Mouse (Mus musculus) hindbrain, embryonic 14.5 days (tissue): Measurements from ENCODE around the gene Zfp282. TPM values are rescaled to one million over a fixed set of nuclear protein-coding genes. Genes with fewer than 3 reads are reported as not detected.

Experiments
- ATAC-seq: fragments of 200-750 bp; cut with Nextera tagmentation; 2 replicates; pipeline ENCODE4 v1.8.0; 2017; ENCODE audit warnings: moderate number of reproducible peaks, mild to moderate bottlenecking, moderate TSS enrichment, moderate library complexity; ENCODE audit not compliant: low FRiP score
- DNase-seq: peaks from one replicate; pipeline ENCODE4 v3.0.0-alpha.2; 2015; ENCODE audit warnings: low spot score
- H3K27ac ChIP-seq: fragments of 300-500 bp; sonication (generic); 2 replicates; pipeline ENCODE4 v1.5.1; 2014; ENCODE audit warnings: mild to moderate bottlenecking, moderate library complexity
- H3K27me3 ChIP-seq: fragments of 300-500 bp; sonication (generic); 2 replicates; pipeline ENCODE4 v1.6.1; 2014; ENCODE audit warnings: mild to moderate bottlenecking, low read length, mixed read lengths; ENCODE audit not compliant: control insufficient read depth, insufficient read depth
- H3K36me3 ChIP-seq: fragments of 300-500 bp; sonication (generic); replicated peaks from 2 replicates; pipeline ENCODE4 v1.6.1; 2014; ENCODE audit not compliant: control insufficient read depth, insufficient read depth
- H3K4me1 ChIP-seq: fragments of 300-500 bp; sonication (generic); replicated peaks from 2 replicates; pipeline ENCODE4 v1.6.1; 2014; ENCODE audit warnings: antibody characterized with exemption, low read length, mixed read lengths; ENCODE audit not compliant: control insufficient read depth, insufficient read depth
- H3K4me2 ChIP-seq: fragments of 300-500 bp; sonication (generic); replicated peaks from 2 replicates; pipeline ENCODE4 v1.6.1; 2014; ENCODE audit warnings: mild to moderate bottlenecking, moderate library complexity
- H3K4me3 ChIP-seq: fragments of 300-500 bp; sonication (generic); replicated peaks from 2 replicates; pipeline ENCODE4 v1.5.1; 2014; ENCODE audit warnings: mild to moderate bottlenecking, low read length
- H3K9ac ChIP-seq: fragments of 300-500 bp; sonication (generic); 2 replicates; pipeline ENCODE4 v1.6.1; 2014
- H3K9me3 ChIP-seq: fragments of 300-500 bp; sonication (generic); 2 replicates; pipeline ENCODE4 v1.6.1; 2016; ENCODE audit warnings: low read length; ENCODE audit not compliant: control insufficient read depth
- WGBS: fragments of 180-500 bp; shearing (Covaris S2); extraction: QIAGEN DNeasy Blood & Tissue Kit; methylation state at CpG from one replicate; pipeline ENCODE4 v1.1.7; 2014; 5-methylcytosine and 5-hydroxymethylcytosine counted together
- polyA plus RNA-seq: library from polyadenylated mRNA; unstranded; fragments of >200 nt; fragmentation: Nextera tagmentation; extraction: Ambion mirVana; gene quantifications from 2 replicates; pipeline ENCODE4 v1.2.1, GENCODE M21; 2014

Zfp282 gene
- polyA plus RNA-seq, 1 experiment from 2014 or later = 18.7 TPM

- ATAC-seq = no peak
- H3K4me2 ChIP-seq = peak overlapping the region; percentile 87
- 79% methylated on average over 4 of the region's 4 CpGs for WGBS
- no peak for DNase-seq
- peaks cover 14% of the 10 kb centered on the region for H3K4me1 ChIP-seq
- peak overlapping the region; percentile 85 for H3K9ac ChIP-seq
- peaks cover 45% of the 10 kb centered on the region for H3K36me3 ChIP-seq
- no peaks in the 10 kb centered on the region for H3K9me3 ChIP-seq
- peak overlapping the region; percentile 93 for H3K4me3 ChIP-seq
- no peaks in the 10 kb centered on the region for H3K27me3 ChIP-seq
- H3K27ac ChIP-seq = no peak overlapping the region
Observed at GRCm38 (mm10) chr6:47879049-47879716, 2.2 kb downstream of the Zfp282 start.

- Histone ChIP-seq H3K27ac (no peak overlapping the region), H3K9me3 (no peaks in the 10 kb centered on the region), H3K27me3 (no peaks in the 10 kb centered on the region), H3K4me3 (no peak overlapping the region), H3K4me1 (peaks cover 14% of the 10 kb centered on the region), H3K36me3 (peaks cover 55% of the 10 kb centered on the region), H3K9ac (no peak overlapping the region), H3K4me2 (no peak overlapping the region)
- no peak for ATAC-seq
- 97% methylated on average over 10 of the region's 10 CpGs for WGBS
- DNase-seq = no peak
Observed at GRCm38 (mm10) chr6:47880166-47880565, 3.2 kb downstream of the Zfp282 start.

- H3K9ac ChIP-seq = no peak overlapping the region
- H3K9me3 ChIP-seq = no peaks in the 10 kb centered on the region
- ATAC-seq = no peak
- no peak overlapping the region for H3K4me2 ChIP-seq
- no peak for DNase-seq
- peaks cover 93% of the 10 kb centered on the region for H3K36me3 ChIP-seq
- H3K4me1 ChIP-seq = no peaks in the 10 kb centered on the region
- 89% methylated on average over 8 of the region's 8 CpGs for WGBS
- H3K27me3 ChIP-seq = no peaks in the 10 kb centered on the region
- H3K27ac ChIP-seq = no peak overlapping the region
- no peak overlapping the region for H3K4me3 ChIP-seq
Observed at GRCm38 (mm10) chr6:47888812-47889383, 11.9 kb downstream of the Zfp282 start.

GRCm38 (mm10) chr6:47899416-47899815, 22.4 kb downstream of the Zfp282 start:
- H3K4me1 ChIP-seq = no peaks in the 10 kb centered on the region
- no peak overlapping the region for H3K4me2 ChIP-seq
- H3K27ac ChIP-seq = no peak overlapping the region
- 96% methylated on average over 6 of the region's 6 CpGs for WGBS
- DNase-seq = no peak
- H3K9me3 ChIP-seq = no peaks in the 10 kb centered on the region
- no peak for ATAC-seq
- H3K4me3 ChIP-seq = no peak overlapping the region
- H3K27me3 ChIP-seq = no peaks in the 10 kb centered on the region
- H3K9ac ChIP-seq = no peak overlapping the region
- H3K36me3 ChIP-seq = peaks cover 78% of the 10 kb centered on the region

GRCm38 (mm10) chr6:47903587-47903986, 26.6 kb downstream of the Zfp282 start:
- H3K27me3 ChIP-seq = no peaks in the 10 kb centered on the region
- peaks cover 95% of the 10 kb centered on the region for H3K36me3 ChIP-seq
- no peak for ATAC-seq
- no peak overlapping the region for H3K27ac ChIP-seq
- no peak overlapping the region for H3K4me2 ChIP-seq
- WGBS = 79% methylated on average over 4 of the region's 4 CpGs
- no peak overlapping the region for H3K9ac ChIP-seq
- no peak overlapping the region for H3K4me3 ChIP-seq
- no peak for DNase-seq
- H3K4me1 ChIP-seq = no peaks in the 10 kb centered on the region
- H3K9me3 ChIP-seq = no peaks in the 10 kb centered on the region

- H3K36me3 ChIP-seq = peaks cover 87% of the 10 kb centered on the region
- H3K9me3 ChIP-seq = no peaks in the 10 kb centered on the region
- H3K4me2 ChIP-seq = no peak overlapping the region
- ATAC-seq (no peak), DNase-seq (no peak)
- WGBS = 35% methylated on average over 19 of the region's 19 CpGs
- no peaks in the 10 kb centered on the region for H3K27me3 ChIP-seq
- no peak overlapping the region for H3K4me3 ChIP-seq
- H3K9ac ChIP-seq = no peak overlapping the region
- H3K27ac ChIP-seq = no peak overlapping the region
- no peaks in the 10 kb centered on the region for H3K4me1 ChIP-seq
Observed at GRCm38 (mm10) chr6:47904361-47904760, 27.4 kb downstream of the Zfp282 start.

GRCm38 (mm10) chr6:47904917-47905695, 28.1 kb downstream of the Zfp282 start:
- H3K27ac ChIP-seq = no peak overlapping the region
- H3K4me1 ChIP-seq = no peaks in the 10 kb centered on the region
- ATAC-seq (0 out of 2 replicates have a peak, but pooled peaks have one; percentile 24), DNase-seq (no peak)
- WGBS = 53% methylated on average over 44 of the region's 44 CpGs
- no peak overlapping the region for H3K4me3 ChIP-seq
- H3K27me3 ChIP-seq = no peaks in the 10 kb centered on the region
- H3K9me3 ChIP-seq = no peaks in the 10 kb centered on the region
- H3K36me3 ChIP-seq = peaks cover 80% of the 10 kb centered on the region
- H3K4me2 ChIP-seq = no peak overlapping the region
- H3K9ac ChIP-seq = no peak overlapping the region

- H3K36me3 ChIP-seq = peaks cover 68% of the 10 kb centered on the region
- no peak overlapping the region for H3K4me3 ChIP-seq
- 93% methylated on average over 5 of the region's 5 CpGs for WGBS
- no peaks in the 10 kb centered on the region for H3K27me3 ChIP-seq
- no peak overlapping the region for H3K4me2 ChIP-seq
- DNase-seq = no peak
- H3K27ac ChIP-seq = no peak overlapping the region
- no peak for ATAC-seq
- no peak overlapping the region for H3K9ac ChIP-seq
- H3K4me1 ChIP-seq = no peaks in the 10 kb centered on the region
- no peaks in the 10 kb centered on the region for H3K9me3 ChIP-seq
Observed at GRCm38 (mm10) chr6:47906326-47906725, 29.3 kb downstream of the Zfp282 start.

- Histone ChIP-seq H3K9me3 (no peaks in the 10 kb centered on the region), H3K4me3 (no peak overlapping the region), H3K9ac (no peak overlapping the region), H3K4me2 (no peak overlapping the region), H3K36me3 (peaks cover 43% of the 10 kb centered on the region), H3K27me3 (no peaks in the 10 kb centered on the region), H3K4me1 (no peaks in the 10 kb centered on the region), H3K27ac (no peak overlapping the region)
- ATAC-seq (no peak), DNase-seq (no peak)
- 94% methylated on average over 1 of the region's 1 CpGs for WGBS
Observed at GRCm38 (mm10) chr6:47909007-47909406, 32.0 kb downstream of the Zfp282 start.
